Mouse (Mus musculus) 3134 (cell line): Measurements from ENCODE around the gene Neurog2.
A peak's percentile ranks its signal among the peaks of the same experiment; 100 is the strongest.

ENCODE experiments used
- DNase-seq: peaks from one replicate; pipeline ENCODE4 v3.0.0-alpha.2; 2011; ENCODE audit warnings: low spot score; ENCODE audit not compliant: insufficient read length; ENCODE audit errors: extremely low read depth

The Neurog2 gene

GRCm38 (mm10) chr3:127633080-127634032 lies at the start of gene Neurog2:
Gene Neurog2, plus strand, starts transcription at chr3:127633135.
- DNase-seq: peak; percentile 15

- no peak for DNase-seq
Measured at GRCm38 (mm10) chr3:127597136-127597535, 35.8 kb upstream of the Neurog2 start.

- DNase-seq: no peak
Measured at GRCm38 (mm10) chr3:127608109-127608508, 24.8 kb upstream of the Neurog2 start.

GRCm38 (mm10) chr3:127625296-127625695 lies 7.6 kb upstream of the Neurog2 start:
- no peak for DNase-seq

- no peak for DNase-seq
Measured at GRCm38 (mm10) chr3:127625701-127626399, 7.1 kb upstream of the Neurog2 start.

- DNase-seq: no peak
Measured at GRCm38 (mm10) chr3:127626524-127626923, 6.4 kb upstream of the Neurog2 start.

- DNase-seq: no peak
Measured at GRCm38 (mm10) chr3:127627151-127627955, 5.6 kb upstream of the Neurog2 start.

- DNase-seq: no peak
Measured at GRCm38 (mm10) chr3:127627956-127628310, 5.0 kb upstream of the Neurog2 start.

GRCm38 (mm10) chr3:127628311-127629184 lies 4.4 kb upstream of the Neurog2 start:
- no peak for DNase-seq

- no peak for DNase-seq
Measured at GRCm38 (mm10) chr3:127630190-127630589, 2.7 kb upstream of the Neurog2 start.

GRCm38 (mm10) chr3:127630735-127631372 lies 2.1 kb upstream of the Neurog2 start:
- no peak for DNase-seq

GRCm38 (mm10) chr3:127631582-127631981 lies 1.4 kb upstream of the Neurog2 start:
- DNase-seq: no peak

- no peak for DNase-seq
Measured at GRCm38 (mm10) chr3:127632531-127632930, 404 bp upstream of the Neurog2 start.

GRCm38 (mm10) chr3:127634101-127634983 lies 1.4 kb downstream of the Neurog2 start:
- DNase-seq: no peak

GRCm38 (mm10) chr3:127634984-127635349 lies 2.0 kb downstream of the Neurog2 start:
- DNase-seq: no peak

- no peak for DNase-seq
Measured at GRCm38 (mm10) chr3:127639875-127640761, 7.2 kb downstream of the Neurog2 start.
